Mouse (Mus musculus) midbrain, embryonic 15.5 days (tissue): Measurements from ENCODE around the gene Mpeg1. TPM values are rescaled to one million over a fixed set of nuclear protein-coding genes. Genes with fewer than 3 reads are reported as not detected.

Experiments
- ATAC-seq: fragments of 200-750 bp; cut with Nextera tagmentation; replicated peaks from 2 replicates; pipeline ENCODE4 v1.8.0; 2017; ENCODE audit warnings: moderate TSS enrichment
- H3K27ac ChIP-seq: fragments of 300-500 bp; sonication (generic); 2 replicates; pipeline ENCODE4 v1.5.1; 2015; ENCODE audit warnings: mild to moderate bottlenecking, inconsistent platforms
- H3K27me3 ChIP-seq: fragments of 300-500 bp; sonication (generic); replicated peaks from 2 replicates; pipeline ENCODE4 v1.6.1; 2015; ENCODE audit warnings: inconsistent platforms
- H3K36me3 ChIP-seq: fragments of 300-500 bp; sonication (generic); replicated peaks from 2 replicates; pipeline ENCODE4 v1.6.1; 2015; ENCODE audit warnings: inconsistent platforms
- H3K4me1 ChIP-seq: fragments of 300-500 bp; sonication (generic); 2 replicates; pipeline ENCODE4 v1.6.1; 2015; ENCODE audit warnings: inconsistent platforms
- H3K4me2 ChIP-seq: fragments of 300-500 bp; sonication (generic); 2 replicates; pipeline ENCODE4 v1.6.1; 2015; ENCODE audit warnings: inconsistent platforms, mild to moderate bottlenecking, moderate library complexity
- H3K4me3 ChIP-seq: fragments of 300-500 bp; sonication (generic); 2 replicates; pipeline ENCODE4 v1.5.1; 2015; ENCODE audit warnings: mild to moderate bottlenecking, inconsistent platforms
- H3K9ac ChIP-seq: fragments of 300-500 bp; sonication (generic); 2 replicates; pipeline ENCODE4 v1.6.1; 2015; ENCODE audit warnings: mild to moderate bottlenecking, inconsistent platforms
- H3K9me3 ChIP-seq: fragments of 300-500 bp; sonication (generic); 2 replicates; pipeline ENCODE4 v1.6.1; 2016; ENCODE audit warnings: inconsistent platforms
- WGBS: fragments of 180-500 bp; shearing (Covaris S2); methylation state at CpG from one replicate; pipeline ENCODE4 v1.1.7; 2015; ENCODE audit warnings: mixed read lengths; 5-methylcytosine and 5-hydroxymethylcytosine counted together
- polyA plus RNA-seq: library from polyadenylated mRNA; unstranded; fragments of >200 nt; fragmentation: Nextera tagmentation; extraction: Ambion mirVana; gene quantifications from 2 replicates; pipeline ENCODE4 v1.2.1, GENCODE M21; 2015

The Mpeg1 gene
- 0.62 and 0.73 TPM in 2 replicates for polyA plus RNA-seq

GRCm38 (mm10) chr19:12460282-12461249 lies at the start of gene Mpeg1:
TSS of gene Mpeg1 (plus strand) at chr19:12460779.
- H3K9ac ChIP-seq: no peak within 1 kb of the TSS

GRCm38 (mm10) chr19:12413737-12414136 lies 46.8 kb upstream of the Mpeg1 start:
- no peaks in the 10 kb centered on the region for H3K4me1 ChIP-seq
- H3K4me2 ChIP-seq: no peak overlapping the region
- no peaks in the 10 kb centered on the region for H3K9me3 ChIP-seq
- ATAC-seq: no peak
- no peak overlapping the region for H3K4me3 ChIP-seq
- no peak overlapping the region for H3K9ac ChIP-seq
- no peak overlapping the region for H3K27ac ChIP-seq
- H3K27me3 ChIP-seq: no peaks in the 10 kb centered on the region
- no peaks in the 10 kb centered on the region for H3K36me3 ChIP-seq

More at GRCm38 (mm10) chr19:12460282-12461249, at the start of gene Mpeg1:
- Histone ChIP-seq H3K4me1 (no peaks in the 10 kb centered on the region), H3K27ac (no peak within 1 kb of the TSS), H3K27me3 (no peaks in the 10 kb centered on the region), H3K9me3 (no peaks in the 10 kb centered on the region), H3K4me2 (no peak within 1 kb of the TSS), H3K36me3 (no peaks in the 10 kb centered on the region), H3K4me3 (no peak within 1 kb of the TSS)
- no peak for ATAC-seq
- WGBS: 84% methylated on average over 11 of the region's 11 CpGs

GRCm38 (mm10) chr19:12417361-12417760 lies 43.2 kb upstream of the Mpeg1 start, which contains the start of gene Olfr1441:
TSS of gene Olfr1441 (plus strand) at chr19:12417433.
- ATAC-seq: no peak

GRCm38 (mm10) chr19:12418312-12418711 lies 42.3 kb upstream of the Mpeg1 start:
- H3K27ac ChIP-seq: no peak overlapping the region
- no peaks in the 10 kb centered on the region for H3K4me1 ChIP-seq
- no peak for ATAC-seq
- H3K4me3 ChIP-seq: no peak overlapping the region
- no peak overlapping the region for H3K4me2 ChIP-seq
- WGBS: 95% methylated on average over 3 of the region's 3 CpGs
- H3K9me3 ChIP-seq: no peaks in the 10 kb centered on the region
- no peaks in the 10 kb centered on the region for H3K27me3 ChIP-seq
- no peak overlapping the region for H3K9ac ChIP-seq
- no peaks in the 10 kb centered on the region for H3K36me3 ChIP-seq

More at GRCm38 (mm10) chr19:12417361-12417760, 43.2 kb upstream of the Mpeg1 start, which contains the start of gene Olfr1441:
- Histone ChIP-seq H3K4me2 (no peak within 1 kb of the TSS), H3K27me3 (no peaks in the 10 kb centered on the region), H3K36me3 (no peaks in the 10 kb centered on the region), H3K4me1 (no peaks in the 10 kb centered on the region), H3K4me3 (no peak within 1 kb of the TSS), H3K9me3 (no peaks in the 10 kb centered on the region), H3K9ac (no peak within 1 kb of the TSS), H3K27ac (no peak within 1 kb of the TSS)

GRCm38 (mm10) chr19:12420555-12420954 lies 40.0 kb upstream of the Mpeg1 start:
- no peak for ATAC-seq
- no peak overlapping the region for H3K4me2 ChIP-seq

GRCm38 (mm10) chr19:12421680-12422079 lies 38.9 kb upstream of the Mpeg1 start:
- H3K27ac ChIP-seq: no peak overlapping the region
- H3K4me2 ChIP-seq: no peak overlapping the region
- H3K27me3 ChIP-seq: no peaks in the 10 kb centered on the region
- H3K9me3 ChIP-seq: no peaks in the 10 kb centered on the region
- no peaks in the 10 kb centered on the region for H3K4me1 ChIP-seq
- 83% methylated on average over 1 of the region's 1 CpGs for WGBS
- H3K9ac ChIP-seq: no peak overlapping the region
- no peak overlapping the region for H3K4me3 ChIP-seq
- no peak for ATAC-seq
- H3K36me3 ChIP-seq: no peaks in the 10 kb centered on the region

More at GRCm38 (mm10) chr19:12420555-12420954, 40.0 kb upstream of the Mpeg1 start:
- Histone ChIP-seq H3K27me3 (no peaks in the 10 kb centered on the region), H3K36me3 (no peaks in the 10 kb centered on the region), H3K9me3 (no peaks in the 10 kb centered on the region), H3K4me3 (no peak overlapping the region), H3K4me1 (no peaks in the 10 kb centered on the region), H3K27ac (no peak overlapping the region), H3K9ac (no peak overlapping the region)
- 83% methylated on average over 6 of the region's 6 CpGs for WGBS

GRCm38 (mm10) chr19:12427101-12427500 lies 33.5 kb upstream of the Mpeg1 start:
- Histone ChIP-seq H3K4me3 (no peak overlapping the region), H3K9me3 (no peaks in the 10 kb centered on the region), H3K36me3 (no peaks in the 10 kb centered on the region), H3K27ac (no peak overlapping the region), H3K4me1 (no peaks in the 10 kb centered on the region), H3K9ac (no peak overlapping the region), H3K27me3 (no peaks in the 10 kb centered on the region), H3K4me2 (no peak overlapping the region)
- 95% methylated on average over 5 of the region's 5 CpGs for WGBS
- ATAC-seq: no peak

GRCm38 (mm10) chr19:12427605-12428004 lies 33.0 kb upstream of the Mpeg1 start, which contains the start of gene Pfpl:
TSS of gene Pfpl (plus strand) at chr19:12427905.
- Histone ChIP-seq H3K27ac (no peak within 1 kb of the TSS), H3K4me1 (no peaks in the 10 kb centered on the region), H3K36me3 (no peaks in the 10 kb centered on the region), H3K4me3 (no peak within 1 kb of the TSS), H3K9ac (no peak within 1 kb of the TSS), H3K4me2 (no peak within 1 kb of the TSS), H3K9me3 (no peaks in the 10 kb centered on the region), H3K27me3 (no peaks in the 10 kb centered on the region)
- 96% methylated on average over 6 of the region's 6 CpGs for WGBS
- no peak for ATAC-seq

GRCm38 (mm10) chr19:12433033-12433432 lies 27.5 kb upstream of the Mpeg1 start:
- peak; percentile 77; the same call in 1 of the 2 replicates for ATAC-seq

GRCm38 (mm10) chr19:12435011-12435416 lies 25.6 kb upstream of the Mpeg1 start:
- no peak overlapping the region for H3K4me2 ChIP-seq
- 78% methylated on average over 4 of the region's 4 CpGs for WGBS
- H3K9me3 ChIP-seq: no peaks in the 10 kb centered on the region
- H3K4me1 ChIP-seq: no peaks in the 10 kb centered on the region
- ATAC-seq: no peak
- H3K4me3 ChIP-seq: no peak overlapping the region
- H3K36me3 ChIP-seq: no peaks in the 10 kb centered on the region
- no peak overlapping the region for H3K9ac ChIP-seq
- no peaks in the 10 kb centered on the region for H3K27me3 ChIP-seq
- H3K27ac ChIP-seq: no peak overlapping the region

More at GRCm38 (mm10) chr19:12433033-12433432, 27.5 kb upstream of the Mpeg1 start:
- Histone ChIP-seq H3K27ac (no peak overlapping the region), H3K36me3 (no peaks in the 10 kb centered on the region), H3K4me3 (no peak overlapping the region), H3K4me2 (no peak overlapping the region), H3K9me3 (no peaks in the 10 kb centered on the region), H3K4me1 (no peaks in the 10 kb centered on the region), H3K27me3 (no peaks in the 10 kb centered on the region), H3K9ac (no peak overlapping the region)
- WGBS: 2% methylated on average over 2 of the region's 2 CpGs

- 83% methylated on average over 4 of the region's 4 CpGs for WGBS
- ATAC-seq: no peak
These were observed 24.6 kb upstream of the Mpeg1 start for GRCm38 (mm10) chr19:12435750-12436524.

GRCm38 (mm10) chr19:12439581-12439980 lies 21.0 kb upstream of the Mpeg1 start:
- no peaks in the 10 kb centered on the region for H3K4me1 ChIP-seq
- H3K9me3 ChIP-seq: no peaks in the 10 kb centered on the region
- WGBS: 67% methylated on average over 1 of the region's 1 CpGs

More at GRCm38 (mm10) chr19:12435750-12436524, 24.6 kb upstream of the Mpeg1 start:
- no peaks in the 10 kb centered on the region for H3K9me3 ChIP-seq
- no peak overlapping the region for H3K27ac ChIP-seq
- no peak overlapping the region for H3K9ac ChIP-seq
- H3K4me2 ChIP-seq: no peak overlapping the region
- no peak overlapping the region for H3K4me3 ChIP-seq
- H3K27me3 ChIP-seq: no peaks in the 10 kb centered on the region
- no peaks in the 10 kb centered on the region for H3K36me3 ChIP-seq
- no peaks in the 10 kb centered on the region for H3K4me1 ChIP-seq

More at GRCm38 (mm10) chr19:12439581-12439980, 21.0 kb upstream of the Mpeg1 start:
- ATAC-seq: no peak
- Histone ChIP-seq H3K36me3 (no peaks in the 10 kb centered on the region), H3K27me3 (no peaks in the 10 kb centered on the region), H3K4me2 (no peak overlapping the region), H3K27ac (no peak overlapping the region), H3K9ac (no peak overlapping the region), H3K4me3 (no peak overlapping the region)
